Mouse (Mus musculus) heart, embryonic 10.5 days (tissue): Measurements from ENCODE around the gene P2rx3. TPM values are rescaled to one million over a fixed set of nuclear protein-coding genes. Genes with fewer than 3 reads are reported as not detected.

Experiments
- DNase-seq: peaks from one replicate; pipeline ENCODE4 v3.0.0-alpha.2; 2017; ENCODE audit warnings: low spot score
- H3K27ac ChIP-seq: fragments of 300-500 bp; sonication (generic); 2 replicates; pipeline ENCODE4 v1.5.1; 2016; ENCODE audit warnings: mild to moderate bottlenecking
- H3K27me3 ChIP-seq: fragments of 300-500 bp; sonication (generic); 2 replicates; pipeline ENCODE4 v1.6.1; 2016; ENCODE audit warnings: mild to moderate bottlenecking; ENCODE audit not compliant: poor library complexity, insufficient read depth, severe bottlenecking
- H3K36me3 ChIP-seq: fragments of 300-500 bp; sonication (generic); 2 replicates; pipeline ENCODE4 v1.6.1; 2016; ENCODE audit warnings: mild to moderate bottlenecking, moderate library complexity
- H3K4me1 ChIP-seq: fragments of 300-500 bp; sonication (generic); 2 replicates; pipeline ENCODE4 v1.6.1; 2016; ENCODE audit warnings: mild to moderate bottlenecking
- H3K4me3 ChIP-seq: fragments of 300-500 bp; sonication (generic); 2 replicates; pipeline ENCODE4 v1.5.1; 2016; ENCODE audit warnings: mild to moderate bottlenecking, moderate library complexity
- H3K9me3 ChIP-seq: fragments of 300-500 bp; sonication (generic); 2 replicates; pipeline ENCODE4 v1.6.1; 2016; ENCODE audit warnings: mild to moderate bottlenecking, moderate library complexity
- WGBS: fragments of 180-500 bp; shearing (Covaris S2); methylation state at CpG from one replicate; pipeline ENCODE4 v1.1.7; 2016; 5-methylcytosine and 5-hydroxymethylcytosine counted together
- polyA plus RNA-seq: library from polyadenylated mRNA; unstranded; fragments of >200 nt; fragmentation: Nextera tagmentation; extraction: Ambion mirVana; gene quantifications from 2 replicates; pipeline ENCODE4 v1.2.1, GENCODE M21; 2016

P2rx3 gene
- polyA plus RNA-seq, 1 experiment from 2014 or later: 1.6 TPM

GRCm38 (mm10) chr2:85004341-85004740, 32.9 kb downstream of the P2rx3 start:
- Histone ChIP-seq H3K27ac (no peak overlapping the region), H3K36me3 (no peaks in the 10 kb centered on the region), H3K4me3 (no peak overlapping the region), H3K9me3 (no peaks in the 10 kb centered on the region), H3K4me1 (peaks cover 34% of the 10 kb centered on the region), H3K27me3 (no peaks in the 10 kb centered on the region)
- WGBS: 81% methylated on average over 4 of the region's 4 CpGs
- DNase-seq: no peak

- Histone ChIP-seq H3K27me3 (no peaks in the 10 kb centered on the region), H3K4me1 (peaks cover 32% of the 10 kb centered on the region), H3K36me3 (no peaks in the 10 kb centered on the region), H3K9me3 (no peaks in the 10 kb centered on the region), H3K27ac (0 out of 2 replicates have a peak overlapping the region, but pooled peaks have one; percentile 24), H3K4me3 (no peak overlapping the region)
- no peak for DNase-seq
- 34% methylated on average over 8 of the region's 8 CpGs for WGBS
Observed at GRCm38 (mm10) chr2:85002575-85002974, 34.7 kb downstream of the P2rx3 start.

GRCm38 (mm10) chr2:85001497-85001896, 35.8 kb downstream of the P2rx3 start:
- H3K27me3 ChIP-seq: no peaks in the 10 kb centered on the region
- peaks cover 26% of the 10 kb centered on the region for H3K4me1 ChIP-seq
- 79% methylated on average over 13 of the region's 13 CpGs for WGBS
- H3K9me3 ChIP-seq: no peaks in the 10 kb centered on the region
- no peaks in the 10 kb centered on the region for H3K36me3 ChIP-seq
- H3K4me3 ChIP-seq: no peak overlapping the region
- no peak for DNase-seq
- no peak overlapping the region for H3K27ac ChIP-seq

- Histone ChIP-seq H3K4me3 (no peak overlapping the region), H3K27me3 (no peaks in the 10 kb centered on the region), H3K9me3 (no peaks in the 10 kb centered on the region), H3K27ac (peak overlapping the region; percentile 29; the same call in 1 of the 2 replicates), H3K36me3 (no peaks in the 10 kb centered on the region), H3K4me1 (peaks cover 24% of the 10 kb centered on the region)
- 68% methylated on average over 3 of the region's 3 CpGs for WGBS
- no peak for DNase-seq
Observed at GRCm38 (mm10) chr2:84999486-85000181, 37.6 kb downstream of the P2rx3 start.

- H3K4me3 ChIP-seq: no peak overlapping the region
- no peak overlapping the region for H3K27ac ChIP-seq
- 86% methylated on average over 2 of the region's 2 CpGs for WGBS
- no peaks in the 10 kb centered on the region for H3K9me3 ChIP-seq
- H3K4me1 ChIP-seq: peaks cover 6% of the 10 kb centered on the region; the same call in 1 of the 2 replicates
- no peaks in the 10 kb centered on the region for H3K36me3 ChIP-seq
- no peak for DNase-seq
- H3K27me3 ChIP-seq: 0 out of 2 replicates have a peak, but pooled peaks cover 6% of the 10 kb centered on the region
Observed at GRCm38 (mm10) chr2:84996376-84996775, 40.9 kb downstream of the P2rx3 start.

GRCm38 (mm10) chr2:84987930-84988329, 49.3 kb downstream of the P2rx3 start, which contains the start of gene Prg3:
Gene Prg3 (plus strand): TSS chr2:84988215.
- WGBS: 65% methylated on average over 1 of the region's 1 CpGs
- Histone ChIP-seq H3K9me3 (no peaks in the 10 kb centered on the region), H3K27me3 (0 out of 2 replicates have a peak, but pooled peaks cover 4% of the 10 kb centered on the region), H3K4me1 (no peaks in the 10 kb centered on the region), H3K4me3 (no peak within 1 kb of the TSS), H3K36me3 (no peaks in the 10 kb centered on the region), H3K27ac (no peak within 1 kb of the TSS)
- no peak for DNase-seq

- DNase-seq: no peak
- Histone ChIP-seq H3K4me3 (no peak within 1 kb of the TSS), H3K4me1 (peaks cover 4% of the 10 kb centered on the region; the same call in 1 of the 2 replicates), H3K36me3 (no peaks in the 10 kb centered on the region), H3K9me3 (no peaks in the 10 kb centered on the region), H3K27ac (no peak within 1 kb of the TSS), H3K27me3 (0 out of 2 replicates have a peak, but pooled peaks cover 3% of the 10 kb centered on the region)
- 22% methylated on average over 1 of the region's 1 CpGs for WGBS
Observed at GRCm38 (mm10) chr2:84980188-84980587, 57.1 kb downstream of the P2rx3 start, which contains the start of gene Prg2. Gene Prg2 (plus strand): TSS chr2:84980461.

GRCm38 (mm10) chr2:84975580-84975979, 61.7 kb downstream of the P2rx3 start:
- peaks cover 4% of the 10 kb centered on the region; the same call in 1 of the 2 replicates for H3K4me1 ChIP-seq
- H3K27ac ChIP-seq: no peak overlapping the region
- no peaks in the 10 kb centered on the region for H3K9me3 ChIP-seq
- no peak for DNase-seq
- no peaks in the 10 kb centered on the region for H3K27me3 ChIP-seq
- no peak overlapping the region for H3K4me3 ChIP-seq
- H3K36me3 ChIP-seq: no peaks in the 10 kb centered on the region
- WGBS: 92% methylated on average over 2 of the region's 2 CpGs

GRCm38 (mm10) chr2:84967318-84967991, 69.8 kb downstream of the P2rx3 start:
- H3K36me3 ChIP-seq: no peaks in the 10 kb centered on the region
- 88% methylated on average over 5 of the region's 5 CpGs for WGBS

GRCm38 (mm10) chr2:84964111-84964801, 73.0 kb downstream of the P2rx3 start:
- no peak for DNase-seq
- 93% methylated on average over 7 of the region's 7 CpGs for WGBS
- no peak overlapping the region for H3K4me3 ChIP-seq
- 0 out of 2 replicates have a peak, but pooled peaks cover 6% of the 10 kb centered on the region for H3K4me1 ChIP-seq
- H3K27ac ChIP-seq: no peak overlapping the region
- no peaks in the 10 kb centered on the region for H3K27me3 ChIP-seq
- H3K9me3 ChIP-seq: no peaks in the 10 kb centered on the region
- no peaks in the 10 kb centered on the region for H3K36me3 ChIP-seq

More at GRCm38 (mm10) chr2:84967318-84967991, 69.8 kb downstream of the P2rx3 start:
- Histone ChIP-seq H3K9me3 (no peaks in the 10 kb centered on the region), H3K27ac (no peak overlapping the region), H3K4me3 (no peak overlapping the region), H3K27me3 (no peaks in the 10 kb centered on the region), H3K4me1 (0 out of 2 replicates have a peak, but pooled peaks cover 6% of the 10 kb centered on the region)
- no peak for DNase-seq

GRCm38 (mm10) chr2:84962906-84963507, 74.3 kb downstream of the P2rx3 start:
- no peak overlapping the region for H3K27ac ChIP-seq
- 43% methylated on average over 6 of the region's 6 CpGs for WGBS
- H3K4me3 ChIP-seq: no peak overlapping the region
- H3K36me3 ChIP-seq: peaks cover 2% of the 10 kb centered on the region; the same call in 1 of the 2 replicates
- 0 out of 2 replicates have a peak, but pooled peaks cover 6% of the 10 kb centered on the region for H3K4me1 ChIP-seq
- no peaks in the 10 kb centered on the region for H3K9me3 ChIP-seq
- DNase-seq: no peak
- no peaks in the 10 kb centered on the region for H3K27me3 ChIP-seq

GRCm38 (mm10) chr2:84961901-84962300, 75.4 kb downstream of the P2rx3 start:
- no peak overlapping the region for H3K4me3 ChIP-seq
- DNase-seq: no peak
- WGBS: 86% methylated on average over 3 of the region's 3 CpGs
- H3K9me3 ChIP-seq: no peaks in the 10 kb centered on the region
- H3K27ac ChIP-seq: no peak overlapping the region
- H3K36me3 ChIP-seq: peaks cover 14% of the 10 kb centered on the region
- H3K4me1 ChIP-seq: 0 out of 2 replicates have a peak, but pooled peaks cover 6% of the 10 kb centered on the region
- no peaks in the 10 kb centered on the region for H3K27me3 ChIP-seq
